Mouse (Mus musculus): ENCODE data around the gene Tmem132d.

DNA sequence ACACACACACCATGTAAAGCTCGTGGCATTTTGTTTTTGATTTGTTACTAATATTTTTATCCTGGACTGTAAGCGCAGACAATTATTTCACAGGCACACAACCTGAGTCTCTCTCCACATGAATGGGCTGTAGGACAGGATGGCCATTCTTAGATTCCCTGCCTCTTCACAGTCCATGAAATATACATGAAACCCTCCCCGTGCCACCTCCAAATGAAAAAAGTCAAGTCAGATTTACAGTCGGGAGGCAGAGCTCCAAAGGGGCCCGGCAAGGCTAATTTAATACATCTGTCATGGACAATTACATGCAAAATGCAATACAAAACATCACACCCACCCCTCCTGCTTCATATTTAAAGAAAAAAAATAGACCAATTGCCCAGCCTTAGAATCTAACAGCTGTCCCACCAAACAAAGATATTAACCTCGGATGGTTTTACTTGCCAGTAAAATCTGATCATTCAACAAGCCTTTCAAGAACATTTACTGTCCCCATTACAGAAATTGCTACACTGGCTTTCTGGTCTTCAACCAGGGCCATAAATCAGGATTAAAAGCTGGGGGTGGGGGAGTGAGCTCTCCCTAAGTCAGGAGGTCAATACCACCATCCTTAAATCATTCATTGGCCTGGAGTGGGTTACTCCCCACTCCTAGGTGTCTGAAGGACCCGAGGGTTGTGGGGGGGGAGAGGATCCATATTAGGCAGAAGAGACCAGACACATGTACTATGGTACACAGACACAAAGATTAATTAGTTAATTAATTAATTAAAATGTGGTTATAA is 44.3 kb downstream of the Tmem132d start:
- TF ChIP-seq CTCF (IDR thresholded peaks at IDR 0.05; ENCODE audit: low read depth) (no peak), EP300 (IDR thresholded peaks at IDR 0.05; ENCODE audit: low read depth) (no peak)
